Mouse (Mus musculus) megakaryocyte, embryonic 14.5 days (primary cell): ENCODE data around the gene Map3k7.

Source experiments
- FLI1 ChIP-seq: IDR thresholded peaks from 2 replicates; pipeline ENCODE4 v1.6.1; 2012; ENCODE audit warnings: low read length, inconsistent platforms, mixed read lengths
- GATA1 ChIP-seq: IDR thresholded peaks from 3 replicates; pipeline ENCODE4 v1.6.1; 2012; ENCODE audit warnings: mixed read lengths, low read length, inconsistent platforms, borderline replicate concordance

DNA sequence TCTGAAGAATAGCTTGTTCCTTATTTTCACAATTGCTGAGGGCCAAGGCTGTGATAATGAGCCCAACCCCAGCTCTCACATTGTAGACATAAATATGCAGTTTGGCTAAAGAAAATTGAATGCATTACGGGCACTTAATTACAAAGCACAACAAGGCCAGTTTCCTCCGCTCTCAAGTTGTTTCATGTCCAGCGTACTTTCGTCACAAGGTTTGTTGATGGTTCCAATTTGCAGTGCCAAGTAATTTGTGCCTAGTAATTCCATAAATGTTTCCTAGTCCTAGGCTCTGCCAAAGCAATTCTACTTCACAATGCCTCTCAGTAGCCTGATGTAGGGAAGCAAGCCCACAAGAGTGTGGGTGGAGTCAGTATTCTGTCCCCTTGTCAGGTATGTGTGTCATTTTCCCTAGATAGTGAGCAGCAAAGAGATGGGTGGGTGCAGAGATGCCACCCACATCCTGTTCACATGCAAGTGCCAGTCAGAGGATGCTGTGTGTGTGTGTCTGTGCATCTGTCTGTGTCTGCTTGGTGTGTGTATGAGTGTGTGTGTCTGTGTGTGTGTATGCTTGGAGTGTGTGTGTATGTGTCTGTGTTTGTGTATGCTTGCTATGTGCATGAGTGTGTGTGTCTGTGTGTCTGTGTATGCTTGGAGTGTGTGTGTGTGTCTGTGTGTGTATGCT, 98.6 kb downstream of the Map3k7 start:
- TF ChIP-seq GATA1: no peak
- no peak for TF ChIP-seq FLI1
